Mouse (Mus musculus) cortical plate, adult 2 months (tissue): Measurements from ENCODE around the gene Fam110a.

Experiments
- CTCF ChIP-seq: fragments of 200-500 bp; IDR thresholded peaks from 2 replicates; pipeline ENCODE4 v1.5.1; 2011; ENCODE audit warnings: mild to moderate bottlenecking, control low read depth, low read length; ENCODE audit not compliant: insufficient read depth; ENCODE audit errors: extremely low read depth
- POLR2A ChIP-seq: fragments of 200-500 bp; IDR thresholded peaks from 2 replicates; pipeline ENCODE4 v1.6.1; 2011; ENCODE audit warnings: mild to moderate bottlenecking, low read length, control low read depth; ENCODE audit not compliant: insufficient read depth; ENCODE audit errors: extremely low read depth

DNA sequence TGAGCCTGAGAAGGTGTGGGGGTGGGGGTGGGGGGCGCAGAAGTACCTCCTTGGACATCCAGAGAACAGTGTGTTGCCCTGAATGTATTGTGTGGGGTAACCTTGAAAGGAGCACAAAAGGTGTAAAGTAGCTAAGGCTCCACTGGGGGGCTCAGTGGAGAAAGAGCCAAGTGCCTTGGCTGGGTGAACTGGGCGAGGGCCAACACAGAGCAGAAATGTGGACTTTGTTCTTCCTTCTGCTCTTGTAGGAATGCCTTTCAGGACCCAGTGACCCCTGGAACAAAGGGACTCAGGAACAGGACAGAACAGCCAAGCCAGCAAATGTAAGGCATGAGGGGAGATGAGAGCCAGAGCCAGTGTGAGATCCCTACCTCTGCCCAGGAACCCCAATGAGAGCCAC is 31.7 kb upstream of the Fam110a start:
- TF ChIP-seq POLR2A (no peak), CTCF (no peak)
